Mouse (Mus musculus) gastrocnemius, postnatal 25 days (tissue): Measurements from ENCODE around the gene Cdkal1. TPM values are rescaled to one million over a fixed set of nuclear protein-coding genes. Genes with fewer than 3 reads are reported as not detected.

Experiments used
- DNase-seq: peaks from one replicate; pipeline ENCODE4 v3.0.0; 2022
- long read RNA-seq, 2 experiments: library from polyadenylated mRNA; stranded (forward); transcript quantifications; one replicate each; pipeline ENCODE4 v2.0.0; 2021
- total RNA-seq, 2 experiments: library from RNA; stranded (reverse); gene quantifications; 1 replicate in 1 of 2; 2 replicates in 1 of 2; pipeline ENCODE4 v1.2.3; 2021

The Cdkal1 gene
- 10 to 100 TPM; 28.0 to 32.6 TPM for total RNA-seq
- long read RNA-seq, experiment 1, transcript Cdkal1-201 (16 exons, 2,629 nt): major isoform, 6 of 9 reads
- long read RNA-seq, experiment 1, partial matches to known transcripts: 1 of 9 reads
- long read RNA-seq, experiment 1, other reads (novel, unspliced or antisense): 2 of 9 reads
- long read RNA-seq, experiment 2, transcript Cdkal1-201 (16 exons, 2,629 nt): major isoform, 23 of 35 reads
- long read RNA-seq, experiment 2, partial matches to known transcripts: 2 of 35 reads
- long read RNA-seq, experiment 2, other reads (novel, unspliced or antisense): 9 of 35 reads

GRCm38 (mm10) chr13:29855281-29856031 lies at the start of gene Cdkal1:
Cdkal1 (minus strand) TSS chr13:29855674.
- DNase-seq: peak; percentile 76

GRCm38 (mm10) chr13:29903341-29903740 lies 47.9 kb upstream of the Cdkal1 start:
- no peak for DNase-seq

GRCm38 (mm10) chr13:29902676-29903075 lies 47.2 kb upstream of the Cdkal1 start:
- DNase-seq: no peak

GRCm38 (mm10) chr13:29901641-29902040 lies 46.2 kb upstream of the Cdkal1 start:
- DNase-seq: no peak

GRCm38 (mm10) chr13:29866780-29867179 lies 11.3 kb upstream of the Cdkal1 start:
- no peak for DNase-seq

- DNase-seq: no peak
Measured at GRCm38 (mm10) chr13:29864331-29864730, 8.9 kb upstream of the Cdkal1 start.

GRCm38 (mm10) chr13:29860087-29860486 lies 4.6 kb upstream of the Cdkal1 start:
- DNase-seq: no peak

GRCm38 (mm10) chr13:29857436-29857835 lies 2.0 kb upstream of the Cdkal1 start:
- no peak for DNase-seq

GRCm38 (mm10) chr13:29854876-29855275 lies 598 bp downstream of the Cdkal1 start:
- DNase-seq: no peak

- DNase-seq: no peak
Measured at GRCm38 (mm10) chr13:29838409-29839047, 16.9 kb downstream of the Cdkal1 start.

GRCm38 (mm10) chr13:29835170-29835569 lies 20.3 kb downstream of the Cdkal1 start:
- no peak for DNase-seq

GRCm38 (mm10) chr13:29833751-29834150 lies 21.7 kb downstream of the Cdkal1 start:
- DNase-seq: no peak

- DNase-seq: no peak
Measured at GRCm38 (mm10) chr13:29831126-29831525, 24.3 kb downstream of the Cdkal1 start.

GRCm38 (mm10) chr13:29828032-29828431 lies 27.4 kb downstream of the Cdkal1 start:
- no peak for DNase-seq

- DNase-seq: no peak
Measured at GRCm38 (mm10) chr13:29826469-29826868, 29.0 kb downstream of the Cdkal1 start.

- DNase-seq: no peak
Measured at GRCm38 (mm10) chr13:29826041-29826440, 29.4 kb downstream of the Cdkal1 start.

- no peak for DNase-seq
Measured at GRCm38 (mm10) chr13:29824797-29825196, 30.7 kb downstream of the Cdkal1 start.

- DNase-seq: no peak
Measured at GRCm38 (mm10) chr13:29824326-29824725, 31.1 kb downstream of the Cdkal1 start.

- no peak for DNase-seq
Measured at GRCm38 (mm10) chr13:29823906-29824305, 31.6 kb downstream of the Cdkal1 start.

GRCm38 (mm10) chr13:29823487-29823886 lies 32.0 kb downstream of the Cdkal1 start:
- no peak for DNase-seq

- DNase-seq: no peak
Measured at GRCm38 (mm10) chr13:29819910-29820583, 35.4 kb downstream of the Cdkal1 start.

- DNase-seq: no peak
Measured at GRCm38 (mm10) chr13:29819147-29819546, 36.3 kb downstream of the Cdkal1 start.

GRCm38 (mm10) chr13:29818314-29818713 lies 37.2 kb downstream of the Cdkal1 start:
- DNase-seq: no peak
